Mouse (Mus musculus): ENCODE data around the gene Adamts12. TPM values are rescaled to one million over a fixed set of nuclear protein-coding genes. Genes with fewer than 3 reads are reported as not detected.

The Adamts12 gene
- polyA plus RNA-seq, 1 experiment, result not detected

DNA sequence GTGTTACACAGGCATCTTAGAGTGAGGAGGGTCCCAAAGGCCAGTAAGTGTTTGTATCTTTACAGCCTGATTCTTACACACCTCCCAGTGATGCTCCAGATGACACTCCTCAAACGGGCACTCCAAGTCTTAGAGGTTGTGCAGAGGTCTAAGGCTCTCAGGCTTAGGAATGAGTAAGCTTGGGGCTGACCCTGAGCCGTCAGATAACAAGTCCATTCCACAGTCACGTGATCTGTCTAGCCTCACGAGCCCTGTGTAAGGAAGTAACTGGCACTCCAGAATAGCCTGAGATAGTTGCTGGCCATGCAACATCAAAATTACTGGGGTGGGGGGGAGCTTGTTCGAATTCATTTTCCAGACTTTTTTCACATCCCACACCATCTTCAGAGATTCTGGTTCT, 24.5 kb upstream of the Adamts12 start:
- H3K9me3 ChIP-seq, result no peaks in the 10 kb centered on the region
- peaks cover 40% of the 10 kb centered on the region for H3K27me3 ChIP-seq (replicated peaks)
- H3K36me3 ChIP-seq (replicated peaks; ENCODE audit: low read length), result no peaks in the 10 kb centered on the region
- TF ChIP-seq GATA1 (IDR thresholded peaks at IDR 0.05; ENCODE audit: borderline replicate concordance, low read length) (no peak), FLI1 (IDR thresholded peaks at IDR 0.05; ENCODE audit: low read length) (no peak)
- H3K4me3 ChIP-seq (replicated peaks), result no peak overlapping the region
- H3K4me1 ChIP-seq, result peaks cover 28% of the 10 kb centered on the region

DNA sequence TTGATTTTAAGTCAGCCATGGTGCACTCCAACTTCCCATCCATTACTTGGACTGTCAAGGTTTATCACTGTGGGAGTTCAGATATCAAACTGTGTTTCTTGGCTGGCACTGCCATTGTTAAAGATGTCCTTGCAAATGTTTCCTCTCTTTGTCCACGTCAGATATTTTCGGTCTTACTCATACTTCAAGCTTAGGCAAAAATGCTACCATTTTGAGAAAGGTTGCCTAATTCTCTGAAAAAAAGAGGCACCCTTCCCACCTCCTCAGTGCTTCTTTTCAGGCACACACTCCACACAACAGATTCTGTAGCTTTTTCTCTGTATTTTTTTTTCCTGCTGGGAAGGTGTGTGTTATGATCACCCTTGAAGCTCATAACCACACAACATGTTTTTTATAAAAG, 23.4 kb upstream of the Adamts12 start:
- Histone ChIP-seq H3K4me3 (replicated peaks) (no peak overlapping the region), H3K36me3 (replicated peaks; ENCODE audit: low read length) (no peaks in the 10 kb centered on the region), H3K9me3 (no peaks in the 10 kb centered on the region), H3K4me1 (peaks cover 23% of the 10 kb centered on the region), H3K27me3 (replicated peaks) (peaks cover 29% of the 10 kb centered on the region)
- TF ChIP-seq GATA1 (IDR thresholded peaks at IDR 0.05; ENCODE audit: borderline replicate concordance, low read length), result no peak
- no peak for TF ChIP-seq FLI1 (IDR thresholded peaks at IDR 0.05; ENCODE audit: low read length)

DNA sequence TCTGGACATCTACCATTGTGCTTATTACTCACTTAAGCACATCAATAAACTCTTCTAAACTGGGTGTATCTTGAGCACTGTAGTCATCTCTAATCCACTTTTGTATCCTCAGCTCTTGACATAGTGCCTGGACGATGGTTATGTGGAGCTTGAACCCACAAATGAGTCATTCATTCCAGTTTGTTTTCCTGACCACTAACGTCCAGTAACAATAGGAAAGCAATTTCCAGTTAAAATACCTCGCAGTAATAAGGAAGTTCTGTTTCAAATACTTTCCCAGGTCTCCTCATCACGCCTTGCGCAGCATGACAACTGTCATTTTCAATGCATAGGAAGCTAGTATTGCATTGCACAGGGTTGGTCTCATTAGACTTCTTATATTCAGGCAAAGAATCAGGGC, 21.8 kb upstream of the Adamts12 start:
- Histone ChIP-seq H3K36me3 (replicated peaks; ENCODE audit: low read length) (no peaks in the 10 kb centered on the region), H3K4me1 (peaks cover 7% of the 10 kb centered on the region), H3K4me3 (replicated peaks) (no peak overlapping the region), H3K9me3 (no peaks in the 10 kb centered on the region), H3K27me3 (replicated peaks) (peaks cover 13% of the 10 kb centered on the region)
- no peak for TF ChIP-seq GATA1 (IDR thresholded peaks at IDR 0.05; ENCODE audit: borderline replicate concordance, low read length)
- TF ChIP-seq FLI1 (IDR thresholded peaks at IDR 0.05; ENCODE audit: low read length), result no peak

DNA sequence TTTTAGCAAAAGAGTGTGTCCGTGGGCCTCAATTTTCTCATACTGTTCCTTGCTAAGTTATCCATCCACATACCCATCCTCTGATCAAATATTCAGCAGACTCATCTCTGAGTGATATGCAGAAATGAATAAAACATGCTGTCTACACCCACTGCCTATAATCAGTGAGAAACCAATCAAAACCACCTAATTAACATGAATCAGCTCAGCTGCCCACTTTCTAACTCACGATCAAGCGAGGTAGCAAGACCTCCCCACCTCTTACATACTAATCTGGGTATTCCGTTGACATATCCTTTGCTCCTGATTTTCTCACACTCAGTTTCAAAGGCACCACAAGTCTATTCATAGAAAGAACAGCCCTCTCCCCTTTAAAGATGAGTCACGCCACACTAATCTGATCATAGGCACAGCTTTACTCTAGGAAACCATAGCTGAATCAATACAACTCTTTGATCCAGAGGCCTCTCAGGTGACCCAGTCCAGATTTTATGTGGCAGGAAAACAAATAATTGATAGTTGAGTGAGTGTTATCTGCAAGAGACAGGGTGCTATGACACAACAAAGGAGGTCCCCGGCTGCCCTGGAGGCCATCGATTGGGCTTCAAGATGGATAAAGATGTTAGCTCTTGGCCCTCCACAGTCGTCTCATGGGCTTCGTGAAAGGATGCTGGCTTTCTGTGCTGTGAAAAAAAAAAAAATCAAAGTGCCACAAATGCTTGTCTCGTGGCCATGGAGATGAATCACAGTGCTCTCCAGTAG, 10.7 kb upstream of the Adamts12 start:
- H3K36me3 ChIP-seq (replicated peaks; ENCODE audit: low read length), result no peaks in the 10 kb centered on the region
- H3K4me1 ChIP-seq, result no peaks in the 10 kb centered on the region
- H3K9me3 ChIP-seq, result no peaks in the 10 kb centered on the region
- no peaks in the 10 kb centered on the region for H3K27me3 ChIP-seq (replicated peaks)
- TF ChIP-seq GATA1 (IDR thresholded peaks at IDR 0.05; ENCODE audit: borderline replicate concordance, low read length) (no peak), FLI1 (IDR thresholded peaks at IDR 0.05; ENCODE audit: low read length) (no peak)
- no peak overlapping the region for H3K4me3 ChIP-seq (replicated peaks)

DNA sequence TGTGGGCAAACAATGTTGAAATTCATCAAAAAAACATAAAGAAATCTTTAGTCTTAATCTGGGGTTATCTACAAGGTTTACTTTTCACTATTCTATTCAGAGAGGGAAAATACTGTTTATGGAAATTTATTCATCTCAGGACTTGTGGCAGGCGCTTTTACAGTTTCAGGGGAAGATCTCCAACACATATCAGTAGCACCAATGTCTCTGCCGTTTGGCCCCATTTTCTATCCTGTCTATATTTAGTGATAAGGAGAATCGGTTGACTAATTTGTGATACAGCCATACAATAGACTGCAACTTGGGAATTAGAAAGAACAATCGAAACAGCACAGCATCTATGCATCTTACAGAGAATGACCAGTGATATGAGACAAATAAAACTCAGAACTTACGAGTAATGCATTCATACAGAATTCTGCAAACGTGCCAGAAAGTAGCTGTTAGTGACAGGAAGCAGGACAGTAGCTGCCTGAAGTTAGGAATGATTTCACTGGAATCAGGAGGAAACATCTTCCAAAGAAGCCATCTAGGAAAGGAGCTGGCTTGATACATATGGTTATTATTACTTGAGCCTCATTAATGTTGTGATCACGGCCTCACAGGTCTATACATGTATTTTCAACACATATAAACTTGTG, 10.0 kb upstream of the Adamts12 start:
- no peak overlapping the region for H3K4me3 ChIP-seq (replicated peaks)
- H3K36me3 ChIP-seq (replicated peaks; ENCODE audit: low read length), result no peaks in the 10 kb centered on the region
- TF ChIP-seq GATA1 (IDR thresholded peaks at IDR 0.05; ENCODE audit: borderline replicate concordance, low read length) (no peak), FLI1 (IDR thresholded peaks at IDR 0.05; ENCODE audit: low read length) (no peak)
- no peaks in the 10 kb centered on the region for H3K9me3 ChIP-seq
- no peaks in the 10 kb centered on the region for H3K27me3 ChIP-seq (replicated peaks)
- H3K4me1 ChIP-seq, result no peaks in the 10 kb centered on the region

DNA sequence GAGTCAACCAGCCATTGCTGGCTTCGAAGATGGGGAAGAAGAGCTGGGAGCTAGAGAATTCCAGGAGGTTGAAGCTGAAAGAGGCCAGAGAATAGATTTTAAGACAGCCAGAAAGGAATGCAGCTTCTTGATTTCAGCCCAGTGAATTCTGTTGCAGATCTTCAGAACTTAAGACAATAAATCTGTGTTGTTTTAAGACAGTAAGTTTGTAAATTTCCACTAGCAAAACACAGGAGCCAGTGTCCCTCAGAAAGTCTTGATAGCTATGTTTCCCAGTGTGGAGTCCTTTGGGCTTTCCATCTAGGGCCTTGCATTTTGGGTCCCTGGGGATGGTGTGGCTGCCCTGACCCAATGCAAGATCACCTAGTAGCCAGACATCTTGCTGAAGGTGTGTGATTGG, 1.7 kb upstream of the Adamts12 start:
- H3K9me3 ChIP-seq, result no peaks in the 10 kb centered on the region
- H3K27me3 ChIP-seq (replicated peaks), result peaks cover 21% of the 10 kb centered on the region
- TF ChIP-seq FLI1 (IDR thresholded peaks at IDR 0.05; ENCODE audit: low read length) (no peak), GATA1 (IDR thresholded peaks at IDR 0.05; ENCODE audit: borderline replicate concordance, low read length) (no peak)
- no peaks in the 10 kb centered on the region for H3K36me3 ChIP-seq (replicated peaks; ENCODE audit: low read length)
- peaks cover 14% of the 10 kb centered on the region for H3K4me1 ChIP-seq
- no peak overlapping the region for H3K4me3 ChIP-seq (replicated peaks)

DNA sequence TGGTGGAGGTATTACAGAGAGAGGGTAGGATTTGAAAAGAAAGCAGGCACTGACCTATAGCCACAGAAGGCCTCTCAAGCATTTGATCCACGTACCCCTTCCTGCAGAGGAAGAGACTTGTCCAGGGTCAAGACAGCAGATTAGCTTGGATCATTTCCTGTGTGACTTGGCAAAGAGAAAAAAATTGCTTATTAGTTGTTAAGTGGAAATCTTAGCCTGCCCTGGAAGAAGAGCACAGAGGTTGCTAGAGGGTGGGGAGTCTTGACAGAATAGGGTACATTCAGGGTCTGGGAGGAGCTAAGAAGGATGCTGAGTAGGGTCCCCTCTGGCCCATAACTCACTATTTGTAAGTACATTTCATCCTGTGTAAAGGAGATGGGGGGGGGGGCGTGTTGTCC, 431 bp upstream of the Adamts12 start:
- H3K27me3 ChIP-seq (replicated peaks), result peaks cover 21% of the 10 kb centered on the region
- H3K36me3 ChIP-seq (replicated peaks; ENCODE audit: low read length), result no peaks in the 10 kb centered on the region
- no peak for TF ChIP-seq FLI1 (IDR thresholded peaks at IDR 0.05; ENCODE audit: low read length)
- no peak for TF ChIP-seq GATA1 (IDR thresholded peaks at IDR 0.05; ENCODE audit: borderline replicate concordance, low read length)
- peaks cover 14% of the 10 kb centered on the region for H3K4me1 ChIP-seq
- H3K4me3 ChIP-seq (replicated peaks), result no peak overlapping the region
- H3K9me3 ChIP-seq, result no peaks in the 10 kb centered on the region

DNA sequence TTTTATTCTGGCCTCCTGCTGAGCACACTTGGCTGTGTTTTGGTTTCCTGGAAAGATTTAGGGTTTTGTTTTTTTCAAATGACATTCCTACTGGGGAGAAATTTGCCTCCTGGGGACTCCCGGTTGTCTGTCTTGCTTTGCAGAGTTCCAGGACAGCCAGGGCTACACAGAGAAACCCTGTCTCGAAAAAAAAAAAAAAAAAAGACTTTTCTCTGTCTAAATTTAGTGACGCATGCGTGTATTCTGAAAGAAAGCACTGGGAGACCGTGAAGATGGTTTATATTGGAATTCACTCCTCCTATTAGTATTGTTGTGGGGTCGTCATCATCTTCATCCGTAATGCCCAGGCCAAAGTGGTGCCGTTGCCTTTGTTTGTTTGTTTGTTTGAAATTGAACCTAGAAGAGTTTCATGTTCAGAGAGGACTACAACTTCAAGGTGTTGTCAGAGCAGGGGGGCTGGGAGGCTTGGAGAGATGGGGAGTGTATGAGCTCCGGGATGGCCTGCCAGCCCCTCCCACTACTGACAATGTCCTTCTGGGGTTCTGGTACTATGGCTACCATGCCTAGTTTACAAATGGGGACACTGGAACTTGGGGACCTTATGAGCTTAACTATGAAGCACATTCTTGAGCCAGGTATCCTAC, 1.1 kb downstream of the Adamts12 start:
- Histone ChIP-seq H3K4me1 (peaks cover 14% of the 10 kb centered on the region), H3K27me3 (replicated peaks) (peaks cover 21% of the 10 kb centered on the region), H3K4me3 (replicated peaks) (no peak overlapping the region), H3K36me3 (replicated peaks; ENCODE audit: low read length) (no peaks in the 10 kb centered on the region), H3K9me3 (no peaks in the 10 kb centered on the region)
- TF ChIP-seq GATA1 (IDR thresholded peaks at IDR 0.05; ENCODE audit: borderline replicate concordance, low read length) (no peak), FLI1 (IDR thresholded peaks at IDR 0.05; ENCODE audit: low read length) (no peak)

DNA sequence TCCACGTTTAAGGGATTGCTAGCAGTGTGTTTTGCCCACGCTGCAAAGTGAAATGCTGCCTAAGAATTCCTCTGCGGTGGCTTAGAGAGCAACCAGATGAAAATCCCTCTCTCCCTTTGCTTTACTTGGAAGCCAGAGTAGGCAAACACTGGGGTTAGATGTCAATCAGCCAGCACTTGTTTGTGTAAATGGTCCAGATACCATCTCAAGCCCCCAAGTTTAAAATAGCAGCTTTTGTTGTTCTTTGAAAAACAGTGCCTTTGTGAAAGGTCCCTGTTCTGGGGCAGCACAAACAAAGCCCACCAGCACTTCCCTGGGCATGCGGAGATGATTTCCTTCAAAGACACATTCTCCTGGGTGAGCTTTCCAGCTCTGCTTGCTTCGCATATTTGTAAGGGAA, 1.7 kb downstream of the Adamts12 start:
- no peak for TF ChIP-seq GATA1 (IDR thresholded peaks at IDR 0.05; ENCODE audit: borderline replicate concordance, low read length)
- TF ChIP-seq FLI1 (IDR thresholded peaks at IDR 0.05; ENCODE audit: low read length), result no peak
- peaks cover 21% of the 10 kb centered on the region for H3K27me3 ChIP-seq (replicated peaks)
- peaks cover 14% of the 10 kb centered on the region for H3K4me1 ChIP-seq
- no peaks in the 10 kb centered on the region for H3K9me3 ChIP-seq
- H3K36me3 ChIP-seq (replicated peaks; ENCODE audit: low read length), result no peaks in the 10 kb centered on the region
- no peak overlapping the region for H3K4me3 ChIP-seq (replicated peaks)

DNA sequence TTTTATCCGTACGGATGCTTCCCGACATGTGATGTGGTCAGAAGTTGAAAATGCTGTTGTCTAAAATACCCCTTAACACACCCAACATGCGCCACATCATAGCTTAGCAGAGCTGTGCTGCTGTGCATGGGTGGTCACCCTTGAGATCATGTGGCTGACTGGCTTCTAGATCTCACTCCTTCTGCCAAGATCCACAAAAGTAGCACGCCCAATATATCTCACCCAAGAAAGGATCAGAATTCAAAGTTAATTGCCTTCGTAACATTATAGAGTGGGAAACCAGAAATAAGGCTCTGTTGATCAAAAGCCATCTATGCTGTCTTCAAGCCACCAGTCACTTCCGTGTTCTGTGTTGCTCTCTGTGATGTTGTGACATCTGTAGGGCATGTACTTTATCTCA, 3.3 kb downstream of the Adamts12 start:
- peaks cover 19% of the 10 kb centered on the region for H3K27me3 ChIP-seq (replicated peaks)
- H3K9me3 ChIP-seq, result no peaks in the 10 kb centered on the region
- no peak overlapping the region for H3K4me3 ChIP-seq (replicated peaks)
- TF ChIP-seq FLI1 (IDR thresholded peaks at IDR 0.05; ENCODE audit: low read length), result no peak
- no peak for TF ChIP-seq GATA1 (IDR thresholded peaks at IDR 0.05; ENCODE audit: borderline replicate concordance, low read length)
- no peaks in the 10 kb centered on the region for H3K36me3 ChIP-seq (replicated peaks; ENCODE audit: low read length)
- peaks cover 14% of the 10 kb centered on the region for H3K4me1 ChIP-seq

All from megakaryocyte, embryonic 14.5 days (primary cell).